Mouse (Mus musculus): Measurements from ENCODE around the gene 1700057G04Rik. TPM values are rescaled to one million over a fixed set of nuclear protein-coding genes. Genes with fewer than 3 reads are reported as not detected.

The 1700057G04Rik gene
- polyA plus RNA-seq, 1 experiment from 2014 or later: not detected

DNA sequence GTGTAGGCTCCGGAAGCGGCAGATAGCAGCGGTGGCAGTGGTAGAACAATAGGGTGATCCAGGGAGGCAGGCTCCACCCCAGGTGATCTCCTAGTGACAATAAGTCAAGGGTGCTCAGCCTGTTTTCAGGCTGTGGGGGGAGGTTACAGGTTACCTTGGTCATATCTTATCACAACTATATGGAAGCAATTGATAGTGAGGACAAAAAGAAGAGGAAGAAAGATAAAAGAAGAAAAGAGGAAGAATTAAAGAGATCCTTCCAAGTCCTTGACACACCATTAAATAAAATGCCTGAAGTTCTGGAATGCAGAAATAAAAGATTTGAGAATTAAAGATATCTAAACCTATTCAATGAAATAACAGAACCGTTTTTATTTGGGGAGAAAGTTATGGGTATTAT, 17.6 kb downstream of the 1700057G04Rik start:
- no peaks in the 10 kb centered on the region for H3K27me3 ChIP-seq (replicated peaks; ENCODE audit: control insufficient read depth, insufficient read depth, low read length)
- no peaks in the 10 kb centered on the region for H3K9me3 ChIP-seq (ENCODE audit: control insufficient read depth, low read length)
- no peak overlapping the region for H3K4me2 ChIP-seq (ENCODE audit: low read length)
- no peak overlapping the region for H3K9ac ChIP-seq (ENCODE audit: low read length)
- 81% methylated on average over 4 of the region's 4 CpGs for WGBS
- no peak overlapping the region for H3K4me3 ChIP-seq (ENCODE audit: low read depth, low read length)
- H3K36me3 ChIP-seq (ENCODE audit: control insufficient read depth, insufficient read depth, low read length): no peaks in the 10 kb centered on the region
- ATAC-seq (replicated peaks; ENCODE audit: low FRiP score, low TSS enrichment, low read depth): no peak
- H3K4me1 ChIP-seq (replicated peaks; ENCODE audit: control insufficient read depth, insufficient read depth, low read length): no peaks in the 10 kb centered on the region
- no peak overlapping the region for H3K27ac ChIP-seq (ENCODE audit: low read depth)
- no peak for DNase-seq (ENCODE audit: low spot score)

DNA sequence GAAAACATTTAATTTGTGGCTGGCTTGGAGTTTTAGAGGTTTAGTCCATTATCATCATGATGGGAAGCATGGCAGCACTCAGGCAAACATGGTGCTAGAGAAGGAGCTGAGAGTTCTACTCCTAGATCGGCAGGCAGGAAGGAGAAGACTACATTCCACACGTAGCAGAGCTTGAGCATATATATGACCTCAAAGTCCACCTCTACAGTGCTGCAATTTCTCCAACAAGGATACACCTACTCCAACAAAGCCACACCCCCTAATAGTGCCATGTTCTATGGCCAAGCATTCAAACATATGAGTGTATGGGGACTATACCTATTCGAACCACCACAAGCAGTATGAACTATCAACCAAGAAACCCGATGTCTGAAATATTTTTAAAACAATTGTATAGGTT, 22.2 kb downstream of the 1700057G04Rik start:
- Histone ChIP-seq H3K9ac (ENCODE audit: low read length) (no peak overlapping the region), H3K4me3 (ENCODE audit: low read depth, low read length) (no peak overlapping the region), H3K4me2 (ENCODE audit: low read length) (no peak overlapping the region), H3K27me3 (replicated peaks; ENCODE audit: control insufficient read depth, insufficient read depth, low read length) (no peaks in the 10 kb centered on the region), H3K9me3 (ENCODE audit: control insufficient read depth, low read length) (no peaks in the 10 kb centered on the region), H3K36me3 (ENCODE audit: control insufficient read depth, insufficient read depth, low read length) (no peaks in the 10 kb centered on the region), H3K27ac (ENCODE audit: low read depth) (no peak overlapping the region), H3K4me1 (replicated peaks; ENCODE audit: control insufficient read depth, insufficient read depth, low read length) (no peaks in the 10 kb centered on the region)
- 86% methylated on average over 4 of the region's 4 CpGs for WGBS
- DNase-seq (ENCODE audit: low spot score) (no peak), ATAC-seq (replicated peaks; ENCODE audit: low FRiP score, low TSS enrichment, low read depth) (no peak)

DNA sequence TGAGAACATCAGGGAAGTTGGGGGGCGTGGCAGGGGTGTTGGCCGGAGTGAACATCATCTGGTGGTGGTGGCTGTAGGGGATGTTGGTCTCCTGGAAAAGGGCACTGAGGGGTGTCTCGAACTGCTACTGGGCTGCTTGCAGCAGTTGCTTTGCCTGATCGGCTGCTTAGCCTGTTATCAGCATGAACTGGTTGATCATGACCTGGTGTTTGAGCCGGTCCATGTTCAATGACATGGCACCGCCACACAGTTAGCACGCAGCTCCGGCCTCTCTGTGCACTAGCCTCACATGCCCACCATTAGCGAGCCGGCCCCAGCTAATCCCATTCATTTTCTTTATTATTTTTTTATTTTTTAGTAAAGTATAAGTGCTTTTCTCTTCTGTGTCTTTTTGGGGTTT, 25.7 kb downstream of the 1700057G04Rik start:
- no peak overlapping the region for H3K27ac ChIP-seq (ENCODE audit: low read depth)
- no peaks in the 10 kb centered on the region for H3K27me3 ChIP-seq (replicated peaks; ENCODE audit: control insufficient read depth, insufficient read depth, low read length)
- H3K36me3 ChIP-seq (ENCODE audit: control insufficient read depth, insufficient read depth, low read length): no peaks in the 10 kb centered on the region
- H3K9me3 ChIP-seq (ENCODE audit: control insufficient read depth, low read length): no peaks in the 10 kb centered on the region
- no peaks in the 10 kb centered on the region for H3K4me1 ChIP-seq (replicated peaks; ENCODE audit: control insufficient read depth, insufficient read depth, low read length)
- ATAC-seq (replicated peaks; ENCODE audit: low FRiP score, low TSS enrichment, low read depth) (no peak), DNase-seq (ENCODE audit: low spot score) (no peak)
- H3K9ac ChIP-seq (ENCODE audit: low read length): no peak overlapping the region
- no peak overlapping the region for H3K4me2 ChIP-seq (ENCODE audit: low read length)
- WGBS: 93% methylated on average over 10 of the region's 10 CpGs
- H3K4me3 ChIP-seq (ENCODE audit: low read depth, low read length): no peak overlapping the region

DNA sequence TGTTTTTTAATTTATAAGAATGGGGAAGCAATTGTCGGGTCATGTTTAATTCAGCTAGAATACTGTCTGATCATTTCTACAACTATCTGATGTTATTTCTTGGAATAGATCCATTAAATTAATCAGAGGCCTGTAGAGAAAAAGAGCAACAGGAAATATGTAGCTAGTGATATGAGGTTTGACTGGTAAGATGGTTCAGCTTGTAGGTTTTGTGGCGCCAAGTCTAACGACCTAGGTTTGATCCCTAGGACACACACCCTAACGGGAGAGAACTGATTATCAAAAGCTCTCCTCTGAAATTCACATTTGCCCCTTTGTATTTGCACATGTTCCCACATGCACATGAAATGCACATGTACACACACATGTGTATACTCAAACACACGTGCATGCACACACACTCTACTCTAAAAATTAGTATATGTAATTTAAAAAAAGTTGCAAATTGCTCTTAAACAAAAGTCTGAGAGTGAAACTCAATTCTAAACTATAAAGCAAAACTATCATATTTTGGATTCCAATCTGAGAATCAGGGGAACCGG, 26.2 kb downstream of the 1700057G04Rik start:
- Histone ChIP-seq H3K4me3 (ENCODE audit: low read depth, low read length) (no peak overlapping the region), H3K27me3 (replicated peaks; ENCODE audit: control insufficient read depth, insufficient read depth, low read length) (no peaks in the 10 kb centered on the region), H3K36me3 (ENCODE audit: control insufficient read depth, insufficient read depth, low read length) (no peaks in the 10 kb centered on the region), H3K9ac (ENCODE audit: low read length) (no peak overlapping the region), H3K9me3 (ENCODE audit: control insufficient read depth, low read length) (no peaks in the 10 kb centered on the region), H3K27ac (ENCODE audit: low read depth) (no peak overlapping the region), H3K4me1 (replicated peaks; ENCODE audit: control insufficient read depth, insufficient read depth, low read length) (no peaks in the 10 kb centered on the region), H3K4me2 (ENCODE audit: low read length) (no peak overlapping the region)
- WGBS: 86% methylated on average over 6 of the region's 6 CpGs
- no peak for ATAC-seq (replicated peaks; ENCODE audit: low FRiP score, low TSS enrichment, low read depth)
- no peak for DNase-seq (ENCODE audit: low spot score)

DNA sequence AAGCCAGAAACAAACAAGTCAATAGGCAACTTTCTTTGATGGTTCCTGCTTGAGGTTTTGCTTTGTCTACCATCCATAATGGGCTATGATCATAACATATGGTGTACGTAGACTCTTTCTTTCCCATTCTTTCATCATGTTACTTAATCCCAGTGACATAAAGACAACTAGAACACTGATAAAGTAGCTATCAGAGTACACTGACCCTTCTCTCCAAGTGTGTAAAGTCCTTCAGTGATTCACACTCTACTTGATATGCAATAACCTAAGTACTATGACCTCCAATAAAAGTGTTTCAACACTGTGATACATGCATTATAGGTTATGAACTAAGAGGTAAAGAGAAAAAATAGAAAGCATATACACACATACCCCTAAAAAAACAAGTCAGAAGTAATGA, 27.9 kb downstream of the 1700057G04Rik start:
- Histone ChIP-seq H3K4me3 (ENCODE audit: low read depth, low read length) (no peak overlapping the region), H3K9me3 (ENCODE audit: control insufficient read depth, low read length) (no peaks in the 10 kb centered on the region), H3K27ac (ENCODE audit: low read depth) (no peak overlapping the region), H3K9ac (ENCODE audit: low read length) (no peak overlapping the region), H3K27me3 (replicated peaks; ENCODE audit: control insufficient read depth, insufficient read depth, low read length) (no peaks in the 10 kb centered on the region), H3K4me1 (replicated peaks; ENCODE audit: control insufficient read depth, insufficient read depth, low read length) (no peaks in the 10 kb centered on the region), H3K36me3 (ENCODE audit: control insufficient read depth, insufficient read depth, low read length) (no peaks in the 10 kb centered on the region), H3K4me2 (ENCODE audit: low read length) (no peak overlapping the region)
- ATAC-seq (replicated peaks; ENCODE audit: low FRiP score, low TSS enrichment, low read depth) (no peak), DNase-seq (ENCODE audit: low spot score) (no peak)
- 85% methylated on average over 1 of the region's 1 CpGs for WGBS

DNA sequence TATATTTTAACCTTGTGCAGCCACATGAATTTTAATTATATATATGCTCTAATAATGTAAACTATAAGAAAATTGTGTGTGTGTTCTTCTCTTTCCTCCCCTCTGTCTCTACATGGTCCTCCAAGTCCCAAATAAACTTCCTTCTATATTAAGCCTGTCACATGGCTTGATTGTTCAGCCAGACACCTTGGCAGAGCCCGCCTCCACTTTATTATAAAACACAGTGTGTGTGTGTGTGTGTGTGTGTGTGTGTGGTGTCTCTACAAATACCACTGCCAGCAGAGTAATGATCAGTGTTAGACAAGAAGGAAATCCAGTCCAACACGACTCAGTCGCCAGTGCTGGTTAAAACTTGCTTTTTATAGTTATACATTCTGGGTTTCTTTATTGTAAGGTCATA, 28.5 kb downstream of the 1700057G04Rik start:
- Histone ChIP-seq H3K36me3 (ENCODE audit: control insufficient read depth, insufficient read depth, low read length) (no peaks in the 10 kb centered on the region), H3K27me3 (replicated peaks; ENCODE audit: control insufficient read depth, insufficient read depth, low read length) (no peaks in the 10 kb centered on the region), H3K4me2 (ENCODE audit: low read length) (no peak overlapping the region), H3K27ac (ENCODE audit: low read depth) (no peak overlapping the region), H3K4me3 (ENCODE audit: low read depth, low read length) (no peak overlapping the region), H3K9ac (ENCODE audit: low read length) (no peak overlapping the region), H3K9me3 (ENCODE audit: control insufficient read depth, low read length) (no peaks in the 10 kb centered on the region), H3K4me1 (replicated peaks; ENCODE audit: control insufficient read depth, insufficient read depth, low read length) (no peaks in the 10 kb centered on the region)
- DNase-seq (ENCODE audit: low spot score) (no peak), ATAC-seq (replicated peaks; ENCODE audit: low FRiP score, low TSS enrichment, low read depth) (no peak)
- 82% methylated on average over 3 of the region's 3 CpGs for WGBS

DNA sequence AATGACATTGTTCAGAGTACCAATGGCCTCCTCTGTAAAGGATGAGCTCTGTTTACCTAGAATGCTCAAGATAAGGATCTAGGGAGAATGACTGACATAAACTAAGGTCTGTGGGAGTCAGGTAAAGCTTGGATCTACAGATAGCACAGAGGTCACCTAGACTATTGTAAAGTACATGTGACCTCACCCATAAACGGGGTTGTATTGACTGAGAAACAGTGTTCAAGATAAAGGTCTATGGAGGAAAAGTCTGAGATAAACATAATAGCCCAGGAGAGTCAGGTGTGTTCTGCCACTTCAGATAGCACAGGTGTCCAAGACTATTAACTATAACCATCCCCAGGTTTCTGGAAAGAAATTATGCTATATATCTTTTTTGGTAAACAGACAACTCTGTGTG, 29.8 kb downstream of the 1700057G04Rik start:
- no peaks in the 10 kb centered on the region for H3K4me1 ChIP-seq (replicated peaks; ENCODE audit: control insufficient read depth, insufficient read depth, low read length)
- 45% methylated on average over 1 of the region's 1 CpGs for WGBS
- H3K4me3 ChIP-seq (ENCODE audit: low read depth, low read length): no peak overlapping the region
- DNase-seq (ENCODE audit: low spot score): no peak
- H3K27ac ChIP-seq (ENCODE audit: low read depth): no peak overlapping the region
- H3K4me2 ChIP-seq (ENCODE audit: low read length): no peak overlapping the region
- H3K36me3 ChIP-seq (ENCODE audit: control insufficient read depth, insufficient read depth, low read length): no peaks in the 10 kb centered on the region
- H3K9me3 ChIP-seq (ENCODE audit: control insufficient read depth, low read length): no peaks in the 10 kb centered on the region
- no peak overlapping the region for H3K9ac ChIP-seq (ENCODE audit: low read length)
- H3K27me3 ChIP-seq (replicated peaks; ENCODE audit: control insufficient read depth, insufficient read depth, low read length): no peaks in the 10 kb centered on the region
- ATAC-seq (replicated peaks; ENCODE audit: low FRiP score, low TSS enrichment, low read depth): no peak; the same call in 1 of the 2 replicates

DNA sequence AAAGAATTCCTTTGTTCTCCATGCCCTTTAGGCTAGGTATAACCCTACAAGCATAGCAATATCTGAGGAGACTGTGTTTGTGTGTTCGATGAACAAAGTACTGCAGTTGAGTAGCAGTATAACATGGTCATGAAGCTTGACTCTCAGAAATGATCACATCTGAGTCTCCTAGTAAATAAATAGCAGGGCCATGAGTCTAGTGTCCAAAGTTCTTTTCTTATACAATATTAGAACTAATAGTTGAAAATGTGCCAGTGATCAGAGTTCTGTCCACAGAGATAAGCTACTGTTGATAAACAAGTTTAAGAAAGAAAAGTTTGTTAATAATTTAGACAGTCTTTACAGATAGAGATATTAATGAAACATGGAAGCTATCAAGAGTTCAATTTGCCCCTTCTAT, 42.7 kb downstream of the 1700057G04Rik start:
- 94% methylated on average over 1 of the region's 1 CpGs for WGBS
- H3K9ac ChIP-seq (ENCODE audit: low read length): no peak overlapping the region
- H3K4me3 ChIP-seq (ENCODE audit: low read depth, low read length): no peak overlapping the region
- DNase-seq (ENCODE audit: low spot score) (no peak), ATAC-seq (replicated peaks; ENCODE audit: low FRiP score, low TSS enrichment, low read depth) (no peak)
- no peak overlapping the region for H3K27ac ChIP-seq (ENCODE audit: low read depth)
- H3K4me2 ChIP-seq (ENCODE audit: low read length): no peak overlapping the region
- H3K27me3 ChIP-seq (replicated peaks; ENCODE audit: control insufficient read depth, insufficient read depth, low read length): no peaks in the 10 kb centered on the region
- no peaks in the 10 kb centered on the region for H3K4me1 ChIP-seq (replicated peaks; ENCODE audit: control insufficient read depth, insufficient read depth, low read length)
- H3K9me3 ChIP-seq (ENCODE audit: control insufficient read depth, low read length): no peaks in the 10 kb centered on the region
- H3K36me3 ChIP-seq (ENCODE audit: control insufficient read depth, insufficient read depth, low read length): no peaks in the 10 kb centered on the region

DNA sequence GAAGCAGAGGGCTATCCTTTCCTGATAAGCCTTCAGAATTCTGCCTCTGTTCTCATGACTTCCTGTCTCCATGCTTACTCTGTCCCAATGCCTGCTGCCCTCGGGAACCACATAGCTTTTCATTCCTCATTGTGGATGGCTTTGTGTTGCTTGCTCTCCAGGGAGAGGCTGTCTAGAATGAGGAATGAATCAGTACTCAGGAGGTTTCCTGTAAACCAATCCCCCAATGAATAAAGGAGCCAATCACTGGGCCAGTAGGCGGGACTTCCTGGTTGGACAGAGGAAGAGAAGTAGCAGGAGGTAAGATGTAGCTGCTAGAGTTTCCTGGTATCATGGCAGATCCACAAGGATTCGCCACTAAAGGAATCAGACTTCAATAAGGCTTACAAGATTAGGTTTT, 44.1 kb downstream of the 1700057G04Rik start:
- H3K27ac ChIP-seq (ENCODE audit: low read depth): no peak overlapping the region
- ATAC-seq (replicated peaks; ENCODE audit: low FRiP score, low TSS enrichment, low read depth): no peak

More for the DNA sequence above, 44.1 kb downstream of the 1700057G04Rik start:
- no peak overlapping the region for H3K4me3 ChIP-seq (ENCODE audit: low read depth, low read length)
- H3K9ac ChIP-seq (ENCODE audit: low read length): no peak overlapping the region
- WGBS: 70% methylated on average over 3 of the region's 3 CpGs
- DNase-seq (ENCODE audit: low spot score): no peak
- no peaks in the 10 kb centered on the region for H3K9me3 ChIP-seq (ENCODE audit: control insufficient read depth, low read length)
- no peaks in the 10 kb centered on the region for H3K4me1 ChIP-seq (replicated peaks; ENCODE audit: control insufficient read depth, insufficient read depth, low read length)
- H3K27me3 ChIP-seq (replicated peaks; ENCODE audit: control insufficient read depth, insufficient read depth, low read length): no peaks in the 10 kb centered on the region
- no peaks in the 10 kb centered on the region for H3K36me3 ChIP-seq (ENCODE audit: control insufficient read depth, insufficient read depth, low read length)
- H3K4me2 ChIP-seq (ENCODE audit: low read length): no peak overlapping the region
